Mouse (Mus musculus): ENCODE data around the gene Cmpk1.

- no peak for TF ChIP-seq CTCF (IDR thresholded peaks at IDR 0.05; ENCODE audit: control insufficient read depth, insufficient read depth, low read length)
- no peak for TF ChIP-seq POLR2A (IDR thresholded peaks at IDR 0.05; ENCODE audit: borderline replicate concordance, control insufficient read depth, low read depth, low read length)
Measured at GRCm38 (mm10) chr4:114947852-114948481, 39.1 kb downstream of the Cmpk1 start.

Measured in bone marrow, adult 2 months (tissue).